Mouse (Mus musculus) c-Kit-positive CD71-negative TER-119-negative erythroid progenitor cells, embryonic 14.5 days (primary cell): ENCODE data around the gene Syne3.

ENCODE experiments used
- DNase-seq: peaks from one replicate; pipeline ENCODE4 v3.0.0-alpha.2; 2013; ENCODE audit warnings: low read depth

The Syne3 gene

DNA sequence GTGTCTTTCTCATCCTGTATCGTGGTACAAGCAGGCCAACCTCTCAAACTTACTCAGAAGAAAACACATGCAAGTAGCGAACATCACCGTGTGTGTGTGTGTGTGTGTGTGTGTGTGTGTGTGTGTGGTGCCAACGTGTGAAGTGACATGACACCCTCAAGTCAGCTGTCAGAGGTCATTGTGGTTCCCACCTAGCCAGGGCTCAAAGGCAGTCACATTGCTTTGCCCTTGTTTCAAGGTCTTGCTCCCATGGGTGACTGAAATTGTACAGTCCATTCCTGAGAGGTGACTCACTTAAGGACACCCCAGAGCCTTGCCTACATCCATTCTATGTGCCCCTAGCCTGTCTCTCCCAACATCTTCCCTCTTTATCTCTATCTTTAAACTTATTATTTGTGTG, 40.0 kb downstream of the Syne3 start:
- DNase-seq, result no peak

- no peak for DNase-seq
Measured at GRCm38 (mm10) chr12:104969177-104969576, 40.4 kb downstream of the Syne3 start.

DNA sequence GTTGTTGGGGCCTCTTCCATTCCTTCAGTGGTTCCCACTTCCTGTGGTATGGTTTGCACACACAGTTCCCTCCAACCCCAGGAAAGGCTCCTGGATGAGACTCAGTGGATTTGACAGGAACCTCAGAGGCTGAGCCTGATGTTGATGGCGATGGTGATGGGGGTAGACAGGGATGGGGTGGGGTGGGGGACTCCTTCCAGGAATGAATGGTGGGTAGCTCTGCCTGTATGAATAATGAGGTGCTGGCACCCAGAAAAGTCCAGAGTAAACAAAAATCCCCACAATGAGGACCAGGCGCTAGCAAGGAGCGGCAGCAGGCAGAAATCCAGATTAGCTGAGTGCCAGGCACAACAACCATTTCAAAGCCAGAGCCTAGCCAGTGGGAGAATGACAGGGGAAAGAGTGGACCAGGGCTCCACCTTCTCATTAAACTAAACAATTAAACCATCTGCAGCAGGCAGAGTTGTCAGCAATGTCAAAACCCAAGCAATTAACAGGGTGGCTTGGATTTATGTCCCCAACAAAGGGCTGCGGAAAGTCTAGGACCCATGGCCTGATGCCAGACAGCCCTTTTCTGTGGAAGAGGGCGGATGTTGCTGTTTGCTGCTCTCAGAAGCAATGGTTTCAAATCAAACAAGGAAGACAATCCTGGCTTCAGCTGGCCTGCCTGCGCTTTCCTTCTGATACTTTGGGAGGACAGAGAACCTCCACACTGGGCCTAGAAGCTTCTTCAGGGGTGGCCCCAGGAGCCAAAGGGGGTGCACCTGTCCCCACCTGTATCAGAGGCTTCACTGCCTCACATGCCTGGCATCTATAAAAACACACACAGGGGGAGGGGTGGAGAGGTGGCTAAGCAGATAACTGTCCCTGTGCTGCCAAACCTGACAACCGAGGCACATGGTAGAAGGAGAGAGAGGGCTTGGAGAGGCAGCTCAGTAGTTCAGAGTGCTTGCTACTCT, 44.4 kb downstream of the Syne3 start:
- DNase-seq, result no peak

- DNase-seq, result no peak
Measured at GRCm38 (mm10) chr12:104960421-104960820, 49.2 kb downstream of the Syne3 start.

DNA sequence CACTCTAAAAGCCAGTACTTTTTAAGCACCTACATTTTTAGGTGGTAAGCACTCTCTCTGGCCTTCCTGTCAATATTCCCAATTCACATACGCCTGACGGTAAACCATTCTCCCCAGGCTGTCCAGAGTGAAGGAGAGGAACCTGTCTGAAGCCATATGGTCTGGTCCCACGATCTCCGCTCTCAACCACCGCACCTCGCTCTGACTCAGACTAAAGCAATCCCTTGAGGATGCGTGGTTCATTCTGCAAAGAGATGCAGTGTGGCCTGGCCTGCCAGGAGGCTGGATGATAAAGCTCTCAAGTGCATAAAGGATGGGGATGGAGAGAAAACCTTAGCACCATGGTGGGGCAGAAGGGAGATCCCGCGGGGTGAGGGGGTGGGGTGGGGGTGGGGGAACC, 49.6 kb downstream of the Syne3 start:
- no peak for DNase-seq

DNA sequence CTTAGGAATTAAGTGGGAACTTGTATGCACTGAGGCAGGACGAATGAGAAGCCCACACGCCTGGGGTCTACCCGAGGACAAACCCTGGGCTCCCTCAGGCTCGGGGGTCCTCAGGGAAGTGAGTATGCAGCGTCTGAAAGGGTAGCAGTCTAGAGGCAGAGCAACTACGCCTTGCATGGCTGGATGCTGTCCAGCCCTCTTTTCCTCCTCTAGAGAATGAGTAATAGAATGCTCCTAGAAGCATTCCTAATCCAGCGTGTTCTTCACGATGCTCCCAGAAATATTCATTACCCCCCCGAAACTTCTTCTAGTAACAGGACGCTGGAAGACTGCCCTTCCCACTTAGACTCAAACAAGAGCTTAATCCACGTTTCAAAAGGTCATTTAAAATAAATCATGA, 51.3 kb downstream of the Syne3 start:
- DNase-seq, result no peak

GRCm38 (mm10) chr12:104957165-104957564, 52.4 kb downstream of the Syne3 start:
- no peak for DNase-seq

DNA sequence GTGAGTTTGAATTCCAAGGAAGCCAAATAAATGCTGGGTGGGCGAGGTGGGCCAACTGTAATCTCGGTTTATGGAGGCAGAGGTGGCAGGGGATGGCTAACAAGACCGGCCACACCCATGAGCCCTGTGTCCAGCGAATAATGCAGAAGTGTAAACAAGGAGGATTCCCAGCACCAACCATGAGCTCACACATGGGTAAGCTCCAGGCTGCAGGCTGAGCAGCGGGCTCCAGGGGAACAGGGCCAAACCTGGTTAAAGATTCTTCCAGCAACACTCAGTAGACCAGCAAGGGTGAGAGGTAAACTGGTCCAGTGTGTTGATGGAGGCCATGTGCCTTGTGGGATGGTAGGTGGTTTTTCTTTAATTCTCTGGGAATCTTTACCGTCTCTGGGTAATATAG, 53.2 kb downstream of the Syne3 start:
- no peak for DNase-seq

DNA sequence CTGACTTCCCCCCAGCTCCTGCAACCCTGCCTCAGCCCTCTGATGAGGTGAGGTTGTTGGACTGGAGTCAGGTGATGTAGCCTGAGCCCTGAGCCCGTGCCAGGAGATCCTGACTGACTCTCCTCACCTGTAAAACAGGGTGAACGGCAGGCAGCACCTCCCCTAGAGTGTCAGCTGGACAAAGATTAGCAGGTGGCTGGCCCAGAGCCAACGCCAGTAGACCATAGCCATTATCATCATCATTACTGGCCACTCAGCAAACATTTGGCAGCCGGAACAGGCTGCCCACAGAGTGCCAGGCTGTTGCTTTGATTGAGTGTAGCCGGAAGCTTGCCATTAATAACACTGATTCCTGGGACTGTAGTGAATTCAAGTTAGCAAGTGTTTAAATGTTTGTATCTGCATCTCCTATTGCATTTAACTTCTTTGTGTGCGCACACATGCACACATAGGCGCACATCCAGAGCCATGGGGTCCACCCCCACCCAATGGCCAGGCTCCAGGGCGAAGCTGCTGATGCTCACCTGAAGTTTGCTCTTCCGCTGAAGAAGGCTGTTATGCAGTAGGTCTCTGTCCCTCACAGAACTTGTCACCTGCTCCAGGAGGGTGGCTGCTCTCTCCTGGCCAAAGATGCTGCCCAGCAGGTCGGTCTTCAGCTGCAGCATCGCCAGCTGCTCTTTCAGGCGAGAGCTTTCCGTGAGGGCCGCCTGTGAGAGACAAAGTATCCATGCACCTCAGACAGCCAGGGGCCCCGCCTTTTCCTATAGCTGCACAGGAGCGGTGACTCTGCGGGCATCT, 54.4 kb downstream of the Syne3 start:
- no peak for DNase-seq

DNA sequence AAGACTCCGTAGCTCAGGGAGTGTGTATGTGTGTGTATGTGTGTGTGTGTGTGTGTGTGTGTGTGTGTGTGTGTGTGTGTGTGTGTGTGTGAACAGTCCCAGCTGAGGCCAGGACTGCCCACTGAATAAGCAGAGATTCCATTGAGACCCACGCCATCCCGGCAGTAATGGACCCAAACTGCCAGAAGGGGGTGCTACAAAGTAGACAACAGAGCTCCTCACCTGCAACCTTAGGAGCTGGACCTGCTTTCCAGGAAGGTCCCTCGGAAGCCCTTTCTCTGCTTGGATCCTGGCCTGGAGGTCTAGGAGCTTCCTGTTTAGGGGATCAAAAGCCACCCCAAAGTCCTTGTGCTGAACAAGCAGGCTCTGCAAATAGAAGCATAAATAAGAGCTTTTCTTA, 55.7 kb downstream of the Syne3 start:
- peak; percentile 42 for DNase-seq

GRCm38 (mm10) chr12:104952458-104952857, 57.2 kb downstream of the Syne3 start:
- DNase-seq, result peak; percentile 62

DNA sequence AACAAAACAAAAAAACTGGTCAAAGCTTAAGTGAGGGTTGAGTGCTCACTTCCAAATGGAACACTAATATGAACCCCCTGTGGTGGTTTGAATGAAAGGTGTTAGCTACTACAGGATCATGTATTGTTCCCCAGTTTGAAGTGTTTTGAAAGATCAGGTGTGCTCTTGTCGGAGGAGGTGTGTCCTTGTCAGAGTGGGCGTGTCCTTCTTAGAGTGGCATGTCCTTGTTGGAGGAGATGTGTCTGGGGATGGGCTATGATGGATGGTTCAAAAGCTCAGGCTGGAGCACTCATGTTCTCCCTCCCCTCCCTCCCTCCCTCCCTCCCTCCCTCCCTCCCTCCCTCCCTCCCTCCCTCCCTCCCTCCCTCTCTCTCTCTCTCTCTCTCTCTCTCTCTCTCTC, 61.7 kb downstream of the Syne3 start:
- no peak for DNase-seq

DNA sequence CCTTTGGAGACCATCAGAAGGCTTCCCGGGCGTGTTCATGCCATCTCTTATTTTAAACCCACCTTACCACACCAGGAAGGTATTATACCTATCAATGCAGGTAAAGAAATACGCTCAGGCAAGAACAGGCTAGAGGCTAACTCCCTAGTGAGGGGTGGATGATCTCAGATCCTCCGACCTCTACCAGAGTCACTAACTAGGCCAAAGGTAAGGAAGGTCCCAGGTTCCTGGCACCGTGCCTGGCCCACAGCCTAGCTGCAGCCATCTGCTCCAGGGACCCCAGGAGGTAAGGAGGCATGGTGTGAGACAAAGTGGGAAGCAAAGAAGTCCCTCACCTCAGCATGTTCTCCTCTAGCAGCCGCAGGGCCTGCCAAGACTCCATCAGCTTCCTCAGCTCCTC, 63.4 kb downstream of the Syne3 start:
- DNase-seq, result no peak

DNA sequence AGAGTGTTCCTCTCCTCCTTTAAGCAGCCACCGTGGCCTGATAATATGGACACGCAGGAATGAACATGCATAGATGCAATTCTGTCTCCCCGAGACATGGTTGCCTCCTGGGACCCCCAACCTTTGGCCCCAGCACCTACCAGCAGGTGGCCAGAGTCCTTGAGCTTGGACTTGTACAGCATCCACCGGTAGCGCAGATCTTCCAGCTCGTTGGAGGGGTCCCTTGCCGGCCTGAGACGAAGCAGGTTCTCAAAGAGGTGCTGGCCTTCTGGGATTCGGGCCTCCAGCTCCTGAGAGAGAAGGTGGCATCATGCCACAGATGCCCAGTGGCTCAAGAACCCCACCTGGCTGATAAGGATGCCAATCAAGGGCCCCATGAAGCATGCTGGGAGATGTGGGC, 69.1 kb downstream of the Syne3 start:
- no peak for DNase-seq

DNA sequence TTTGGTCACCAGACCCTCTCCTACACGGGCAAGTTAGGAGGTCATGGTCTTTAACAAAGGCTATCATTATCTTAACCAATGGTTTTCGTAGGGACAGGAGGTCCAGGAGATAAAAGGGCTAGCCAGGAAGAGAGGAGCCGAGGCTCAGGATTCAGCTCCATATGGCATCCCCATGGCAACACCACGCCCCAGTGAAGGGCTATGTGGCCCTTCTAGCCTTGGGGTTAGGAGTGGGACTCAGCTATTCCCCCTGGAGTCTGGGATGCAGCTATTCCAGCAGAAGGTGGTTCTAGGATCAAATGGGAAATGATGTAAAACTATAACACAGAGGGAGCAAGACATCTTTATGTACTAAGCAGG, 69.6 kb downstream of the Syne3 start:
- DNase-seq, result no peak

DNA sequence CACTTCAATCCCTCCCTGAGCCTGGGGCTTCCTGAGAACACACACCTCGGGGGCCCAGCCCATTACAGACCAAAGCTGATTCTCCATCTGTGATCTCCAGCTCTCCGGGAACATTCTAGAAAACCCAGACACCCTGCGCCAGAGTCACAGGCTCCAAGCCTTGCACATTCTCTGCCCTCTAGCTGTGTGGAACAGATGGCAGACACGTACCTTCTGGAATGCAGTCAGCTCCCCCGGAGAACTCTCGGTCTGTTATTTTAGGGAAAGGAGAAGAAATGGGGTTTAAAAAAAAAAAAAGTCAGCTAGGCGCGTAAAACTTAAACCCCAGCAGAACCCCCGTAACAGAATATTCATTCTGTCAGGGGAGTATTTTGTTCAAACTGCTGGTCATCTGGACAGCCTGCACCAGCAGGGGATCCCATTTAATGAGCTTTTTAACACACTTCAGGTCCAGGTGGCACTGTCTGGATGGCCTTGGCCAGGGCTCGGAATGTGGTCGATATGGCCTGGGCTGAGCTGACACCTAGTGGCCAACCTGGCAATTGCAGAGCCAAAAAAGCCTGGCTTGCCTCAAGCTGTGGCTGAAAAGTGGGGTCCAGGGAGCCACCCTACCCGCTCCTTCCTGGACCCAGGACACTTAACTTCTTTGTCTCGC, 70.1 kb downstream of the Syne3 start:
- peak; percentile 38 for DNase-seq

DNA sequence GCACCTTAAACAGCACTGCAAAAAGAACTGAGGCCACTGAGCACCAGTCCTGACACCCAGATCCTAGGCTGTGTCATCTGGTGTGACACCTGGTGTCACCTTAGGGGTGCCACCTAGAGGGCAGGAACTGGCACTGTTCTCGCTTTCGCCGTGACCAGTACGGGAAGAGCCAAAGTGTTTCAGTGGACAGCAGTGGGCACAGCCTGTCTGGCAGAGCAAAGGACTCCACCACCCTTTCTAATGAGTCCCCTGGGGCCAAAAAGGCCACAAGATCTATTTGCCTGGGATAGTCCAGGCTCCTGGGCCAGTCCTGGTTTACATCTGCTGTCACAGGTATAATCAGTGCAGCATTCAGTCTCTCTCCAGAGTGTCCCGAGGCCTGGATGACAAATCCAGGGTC, 70.7 kb downstream of the Syne3 start:
- DNase-seq, result no peak

DNA sequence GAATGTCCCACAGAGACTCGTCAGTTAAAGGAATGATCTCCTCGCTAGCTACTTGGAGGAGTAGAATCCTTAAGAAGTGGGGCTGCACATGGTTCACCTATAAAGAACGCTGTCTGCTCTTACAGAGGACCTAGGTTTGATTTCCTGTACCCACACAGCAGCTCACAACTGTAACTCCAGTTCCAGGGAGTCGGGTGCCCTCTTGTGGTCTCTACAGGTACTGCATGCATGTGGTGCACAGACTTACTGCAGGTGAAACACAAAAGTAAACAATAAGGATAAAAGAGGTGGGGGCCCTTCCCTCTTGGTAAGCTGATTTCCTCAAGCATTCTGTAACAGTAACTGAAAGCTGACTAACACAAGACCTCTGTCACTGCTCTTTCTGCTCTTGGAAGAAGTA, 73.4 kb downstream of the Syne3 start:
- peak; percentile 34 for DNase-seq

- DNase-seq, result no peak
Measured at GRCm38 (mm10) chr12:104935144-104935543, 74.5 kb downstream of the Syne3 start.

DNA sequence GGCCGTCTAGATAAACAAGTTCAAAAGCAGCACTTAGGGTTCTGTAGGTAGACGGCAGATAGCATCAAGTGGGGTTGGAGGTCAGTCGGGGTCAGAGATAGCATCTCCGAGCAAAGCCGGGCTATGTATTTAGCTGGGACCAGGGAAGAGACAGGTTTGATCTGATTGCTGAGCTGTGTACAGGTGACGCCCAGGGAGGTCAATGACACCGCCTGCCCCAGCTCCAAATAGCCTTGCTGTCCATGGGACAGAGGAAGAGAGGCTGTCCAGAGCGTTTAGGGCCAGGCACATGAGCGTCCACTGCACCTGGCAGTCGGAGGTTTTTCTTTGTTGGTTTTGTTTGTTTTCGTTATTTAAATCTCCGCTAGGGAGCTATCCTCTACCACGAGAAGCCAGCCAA, 75.8 kb downstream of the Syne3 start:
- no peak for DNase-seq

- no peak for DNase-seq
Measured at GRCm38 (mm10) chr12:104933217-104933616, 76.4 kb downstream of the Syne3 start.

- no peak for DNase-seq
Measured at GRCm38 (mm10) chr12:104925765-104926164, 83.8 kb downstream of the Syne3 start.

GRCm38 (mm10) chr12:104925035-104925434, 84.6 kb downstream of the Syne3 start:
- no peak for DNase-seq
